Mouse (Mus musculus): ENCODE measurements at regions not wholly inside any gene's neighbourhood (a gene's known extent, or its start where the extent isn't known, plus 50 kb on each side); places are given as distances from the start of the nearest gene placed in this dataset.

- no peak for DNase-seq
- no peak overlapping the region for H3K4me3 ChIP-seq
- no peaks in the 10 kb centered on the region for H3K36me3 ChIP-seq (ENCODE audit: control insufficient read depth, insufficient read depth, low read length)
- H3K27me3 ChIP-seq (ENCODE audit: control insufficient read depth, insufficient read depth, low read length): no peaks in the 10 kb centered on the region
- TF ChIP-seq POLR2A (IDR thresholded peaks at IDR 0.05; ENCODE audit: insufficient read depth, low read depth, low read length) (no peak), CTCF (IDR thresholded peaks at IDR 0.05) (no peak), EP300 (IDR thresholded peaks at IDR 0.05; ENCODE audit: insufficient read depth, low read depth, low read length) (no peak)
- no peak overlapping the region for H3K27ac ChIP-seq
- 58% methylated on average over 5 of the region's 5 CpGs for WGBS
- intact Hi-C loops (cut with DNase I): no loop called here
- no peaks in the 10 kb centered on the region for H3K79me2 ChIP-seq (replicated peaks; ENCODE audit: control insufficient read depth, insufficient read depth, low read length)
- H3K9ac ChIP-seq (ENCODE audit: low read depth, low read length): no peak overlapping the region
- H3K4me1 ChIP-seq (ENCODE audit: control insufficient read depth, insufficient read depth, low read length): peaks cover 8% of the 10 kb centered on the region
These were observed 168.0 kb downstream of the Dact1 start for GRCm38 (mm10) chr12:71477691-71478090.

- TF ChIP-seq CTCF (IDR thresholded peaks at IDR 0.05) (no peak), EP300 (IDR thresholded peaks at IDR 0.05; ENCODE audit: insufficient read depth, low read depth, low read length) (no peak), POLR2A (IDR thresholded peaks at IDR 0.05; ENCODE audit: insufficient read depth, low read depth, low read length) (no peak)
- no peaks in the 10 kb centered on the region for H3K79me2 ChIP-seq (replicated peaks; ENCODE audit: control insufficient read depth, insufficient read depth, low read length)
- DNase-seq: peak in 1 of 2 experiments; percentile 17
- H3K27me3 ChIP-seq (ENCODE audit: control insufficient read depth, insufficient read depth, low read length): no peaks in the 10 kb centered on the region
- H3K27ac ChIP-seq: no peak overlapping the region; the same call in 1 of the 2 replicates
- intact Hi-C loops (cut with DNase I): no loop called here
- H3K36me3 ChIP-seq (ENCODE audit: control insufficient read depth, insufficient read depth, low read length): no peaks in the 10 kb centered on the region
- H3K9ac ChIP-seq (ENCODE audit: low read depth, low read length): no peak overlapping the region
- 70% methylated on average over 6 of the region's 6 CpGs for WGBS
- H3K4me1 ChIP-seq (ENCODE audit: control insufficient read depth, insufficient read depth, low read length): peaks cover 11% of the 10 kb centered on the region
- H3K4me3 ChIP-seq: no peak overlapping the region
These were observed 171.7 kb downstream of the Dact1 start for GRCm38 (mm10) chr12:71481371-71481770.

GRCm38 (mm10) chr12:71481899-71482593 is 172.4 kb downstream of the Dact1 start:
- DNase-seq: no peak
- no peak overlapping the region; the same call in 1 of the 2 replicates for H3K27ac ChIP-seq
- H3K36me3 ChIP-seq (ENCODE audit: control insufficient read depth, insufficient read depth, low read length): no peaks in the 10 kb centered on the region
- intact Hi-C loops (cut with DNase I): no loop called here
- H3K4me3 ChIP-seq: no peak overlapping the region
- no peak overlapping the region for H3K9ac ChIP-seq (ENCODE audit: low read depth, low read length)
- no peaks in the 10 kb centered on the region for H3K27me3 ChIP-seq (ENCODE audit: control insufficient read depth, insufficient read depth, low read length)
- TF ChIP-seq EP300 (IDR thresholded peaks at IDR 0.05; ENCODE audit: insufficient read depth, low read depth, low read length) (no peak), POLR2A (IDR thresholded peaks at IDR 0.05; ENCODE audit: insufficient read depth, low read depth, low read length) (no peak), CTCF (IDR thresholded peaks at IDR 0.05) (no peak)
- no peaks in the 10 kb centered on the region for H3K79me2 ChIP-seq (replicated peaks; ENCODE audit: control insufficient read depth, insufficient read depth, low read length)
- H3K4me1 ChIP-seq (ENCODE audit: control insufficient read depth, insufficient read depth, low read length): peaks cover 11% of the 10 kb centered on the region
- WGBS: 62% methylated on average over 9 of the region's 9 CpGs

- no peak for DNase-seq
- intact Hi-C loops (cut with DNase I): no loop called here
- Histone ChIP-seq H3K27ac (peak overlapping the region; percentile 9; the same call in 1 of the 2 replicates), H3K79me2 (replicated peaks; ENCODE audit: control insufficient read depth, insufficient read depth, low read length) (no peaks in the 10 kb centered on the region), H3K36me3 (ENCODE audit: control insufficient read depth, insufficient read depth, low read length) (no peaks in the 10 kb centered on the region), H3K9ac (ENCODE audit: low read depth, low read length) (no peak overlapping the region), H3K4me3 (no peak overlapping the region), H3K27me3 (ENCODE audit: control insufficient read depth, insufficient read depth, low read length) (no peaks in the 10 kb centered on the region), H3K4me1 (ENCODE audit: control insufficient read depth, insufficient read depth, low read length) (peaks cover 11% of the 10 kb centered on the region)
- no peak for TF ChIP-seq CTCF (IDR thresholded peaks at IDR 0.05)
- no peak for TF ChIP-seq POLR2A (IDR thresholded peaks at IDR 0.05; ENCODE audit: insufficient read depth, low read depth, low read length)
- TF ChIP-seq EP300 (IDR thresholded peaks at IDR 0.05; ENCODE audit: insufficient read depth, low read depth, low read length): no peak
- 28% methylated on average over 2 of the region's 2 CpGs for WGBS
These were observed 172.9 kb downstream of the Dact1 start for GRCm38 (mm10) chr12:71482619-71483018.

- Histone ChIP-seq H3K36me3 (ENCODE audit: control insufficient read depth, insufficient read depth, low read length) (no peaks in the 10 kb centered on the region), H3K4me3 (no peak overlapping the region), H3K9ac (ENCODE audit: low read depth, low read length) (no peak overlapping the region), H3K4me1 (ENCODE audit: control insufficient read depth, insufficient read depth, low read length) (peaks cover 11% of the 10 kb centered on the region), H3K79me2 (replicated peaks; ENCODE audit: control insufficient read depth, insufficient read depth, low read length) (no peaks in the 10 kb centered on the region), H3K27ac (no peak overlapping the region; the same call in 1 of the 2 replicates), H3K27me3 (ENCODE audit: control insufficient read depth, insufficient read depth, low read length) (no peaks in the 10 kb centered on the region)
- TF ChIP-seq POLR2A (IDR thresholded peaks at IDR 0.05; ENCODE audit: insufficient read depth, low read depth, low read length): no peak
- TF ChIP-seq EP300 (IDR thresholded peaks at IDR 0.05; ENCODE audit: insufficient read depth, low read depth, low read length): no peak
- TF ChIP-seq CTCF (IDR thresholded peaks at IDR 0.05): no peak
- DNase-seq: no peak
- WGBS: 69% methylated on average over 7 of the region's 7 CpGs
- intact Hi-C loops (cut with DNase I): no loop called here
These were observed 174.0 kb downstream of the Dact1 start for GRCm38 (mm10) chr12:71483536-71484165.

- WGBS: 96% methylated on average over 5 of the region's 5 CpGs
- Histone ChIP-seq H3K36me3 (ENCODE audit: control insufficient read depth, insufficient read depth, low read length) (no peaks in the 10 kb centered on the region), H3K79me2 (replicated peaks; ENCODE audit: control insufficient read depth, insufficient read depth, low read length) (no peaks in the 10 kb centered on the region), H3K9ac (ENCODE audit: low read depth, low read length) (no peak overlapping the region), H3K27me3 (ENCODE audit: control insufficient read depth, insufficient read depth, low read length) (no peaks in the 10 kb centered on the region), H3K4me3 (no peak overlapping the region), H3K27ac (no peak overlapping the region), H3K4me1 (ENCODE audit: control insufficient read depth, insufficient read depth, low read length) (peaks cover 11% of the 10 kb centered on the region)
- no peak for DNase-seq
- TF ChIP-seq EP300 (IDR thresholded peaks at IDR 0.05; ENCODE audit: insufficient read depth, low read depth, low read length) (no peak), CTCF (IDR thresholded peaks at IDR 0.05) (no peak), POLR2A (IDR thresholded peaks at IDR 0.05; ENCODE audit: insufficient read depth, low read depth, low read length) (no peak)
- intact Hi-C loops (cut with DNase I): no loop called here
These were observed 174.6 kb downstream of the Dact1 start for GRCm38 (mm10) chr12:71484286-71484685.
